In the genomic region with DNA sequence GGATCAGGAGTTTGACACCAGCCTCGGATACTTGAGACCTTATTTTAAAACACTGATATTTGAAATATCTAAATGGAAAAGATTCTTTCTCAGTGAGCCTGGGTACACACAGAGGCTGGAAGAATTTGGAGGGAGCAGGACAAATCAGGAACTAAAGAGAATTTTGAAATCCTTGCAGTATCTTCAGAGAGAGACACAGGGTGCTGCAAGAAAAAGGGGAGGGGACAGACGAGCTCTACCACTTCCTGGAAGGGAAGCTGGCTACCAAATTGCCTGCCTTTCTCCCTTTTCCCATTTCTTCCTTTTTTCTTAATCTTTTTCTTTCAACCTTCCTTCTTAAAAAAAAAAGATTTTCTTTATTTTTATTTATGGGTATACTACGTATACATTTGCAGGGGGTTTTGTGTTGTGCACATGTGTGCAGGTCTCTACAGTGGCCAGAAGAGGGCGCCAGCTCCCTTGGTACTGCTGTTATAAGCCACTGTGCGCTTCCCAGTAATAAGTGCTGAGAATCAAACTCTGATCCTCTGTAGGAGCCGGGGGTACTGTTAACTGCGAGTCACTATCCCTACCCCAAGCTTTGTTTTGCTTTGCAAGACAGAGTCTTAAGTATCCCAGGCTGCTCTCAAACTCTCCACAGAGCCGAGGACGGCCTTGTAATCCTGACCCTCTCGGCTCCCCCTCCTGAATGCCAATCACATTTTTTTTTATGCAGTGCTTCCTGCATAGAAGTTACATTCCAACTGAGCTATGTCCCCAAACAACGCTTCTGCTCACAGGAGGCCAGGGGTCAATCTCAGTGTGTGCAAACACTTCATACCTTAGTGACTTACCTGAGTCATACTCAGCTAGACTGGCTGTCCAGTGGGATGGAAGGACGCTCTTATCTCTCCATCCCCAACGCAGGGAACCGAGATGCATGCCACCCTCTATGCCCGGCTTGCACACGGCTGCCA, we compare ENCODE assay signal across 15 mouse cellular contexts. TPM values are rescaled to one million over a fixed set of nuclear protein-coding genes. Genes with fewer than 3 reads are reported as not detected.
DNase-seq lines count a peak whose midpoint lies in the region; ATAC-seq and TF ChIP-seq lines count a peak whose summit lies in the region.
"Had no signal": no experiment of that assay in that cellular context is flagged by ENCODE, and none has a peak within 500 bp of the region (broad histone marks: within the 10 kb centered on the region; RNA-seq: fewer than 3 reads in every experiment).

No protein-coding gene starts in this region.

- no peak for TF ChIP-seq POLR2A in kidney, adult 2 months (IDR thresholded peaks at IDR 0.05; ENCODE audit: low read depth, low read length)

- H3K4me2 ChIP-seq in midbrain, postnatal 0 days (ENCODE audit: low read depth, low read length, poor library complexity, severe bottlenecking) = no peak overlapping the region
- H3K4me2 ChIP-seq in midbrain, embryonic 13.5 days (replicated peaks) = no peak overlapping the region
- H3K4me2 ChIP-seq: embryonic facial prominence, embryonic 13.5 days; forebrain, embryonic 13.5 days; intestine, embryonic 15.5 days; limb, embryonic 13.5 days had no signal

- no peak for ATAC-seq in midbrain, postnatal 0 days (ENCODE audit: low FRiP score)
- ATAC-seq in midbrain, embryonic 13.5 days = no peak
- ATAC-seq in megakaryocyte progenitor cell, adult 5-6 weeks (replicated peaks; ENCODE audit: poor library complexity) = peak; percentile 51; the same call in 1 of the 2 replicates
- ATAC-seq: CD4-positive, CD25-positive, alpha-beta regulatory T cell, adult 4 months; forebrain, embryonic 13.5 days; intestine, embryonic 15.5 days had no signal

- DNase-seq in kidney, adult 2 months = no peak
- no peak for DNase-seq in kidney, adult 18-20 months
- DNase-seq in midbrain, postnatal 0 days (ENCODE audit: low spot score) = no peak
- DNase-seq in NIH3T3 (ENCODE audit: low read depth) = peak; percentile 31
- no peak for DNase-seq in heart, adult 18-20 months
- no peak for DNase-seq in kidney, adult 11 months
- DNase-seq: cerebellum, postnatal 25 days; heart, postnatal 36 days had no signal

- no peaks in the 10 kb centered on the region for H3K27me3 ChIP-seq in kidney, adult 2 months (replicated peaks; ENCODE audit: control insufficient read depth, insufficient read depth, low read length)
- H3K27me3 ChIP-seq in midbrain, postnatal 0 days (ENCODE audit: insufficient read depth, low read length) = no peaks in the 10 kb centered on the region
- H3K27me3 ChIP-seq in midbrain, embryonic 13.5 days = no peaks in the 10 kb centered on the region
- H3K27me3 ChIP-seq: embryonic facial prominence, embryonic 13.5 days; forebrain, embryonic 13.5 days; intestine, embryonic 15.5 days; limb, embryonic 13.5 days had no signal

- peak; percentile 44 for TF ChIP-seq CTCF in kidney, adult 2 months (conservative IDR thresholded peaks at IDR 0.05; ENCODE audit: insufficient read depth, insufficient read length, low read depth, low read length)
- peak; percentile 28; the same call in 1 of the 2 replicates for TF ChIP-seq CTCF in midbrain, postnatal 0 days (IDR thresholded peaks at IDR 0.05)

- no peaks in the 10 kb centered on the region for H3K9me3 ChIP-seq in midbrain, postnatal 0 days (ENCODE audit: low read length)
- H3K9me3 ChIP-seq in midbrain, embryonic 13.5 days = no peaks in the 10 kb centered on the region
- H3K9me3 ChIP-seq: embryonic facial prominence, embryonic 13.5 days; forebrain, embryonic 13.5 days; intestine, embryonic 15.5 days; limb, embryonic 13.5 days had no signal

- 86% methylated on average over 16 of the region's 16 CpGs for WGBS in kidney, adult 2 months
- WGBS in midbrain, postnatal 0 days = 91% methylated on average over 16 of the region's 16 CpGs
- WGBS in midbrain, embryonic 13.5 days = 91% methylated on average over 16 of the region's 16 CpGs

- no peaks in the 10 kb centered on the region for H3K36me3 ChIP-seq in kidney, adult 2 months (ENCODE audit: control insufficient read depth, insufficient read depth, low read length)
- H3K36me3 ChIP-seq in midbrain, postnatal 0 days (ENCODE audit: insufficient read depth, low read length) = 0 out of 2 replicates have a peak, but pooled peaks cover 5% of the 10 kb centered on the region
- no peaks in the 10 kb centered on the region for H3K36me3 ChIP-seq in midbrain, embryonic 13.5 days
- H3K36me3 ChIP-seq: embryonic facial prominence, embryonic 13.5 days; intestine, embryonic 15.5 days; limb, embryonic 13.5 days had no signal

- peaks cover 24% of the 10 kb centered on the region; the same call in 1 of the 2 replicates for H3K4me1 ChIP-seq in kidney, adult 2 months (ENCODE audit: control insufficient read depth, insufficient read depth, low read length)
- H3K4me1 ChIP-seq in midbrain, postnatal 0 days (ENCODE audit: insufficient read depth, low read length) = no peaks in the 10 kb centered on the region
- peaks cover 22% of the 10 kb centered on the region for H3K4me1 ChIP-seq in midbrain, embryonic 13.5 days (replicated peaks)

- no peak overlapping the region for H3K9ac ChIP-seq in midbrain, postnatal 0 days (replicated peaks; ENCODE audit: low read length, poor library complexity, severe bottlenecking)
- no peak overlapping the region for H3K9ac ChIP-seq in midbrain, embryonic 13.5 days (replicated peaks)
- H3K9ac ChIP-seq: embryonic facial prominence, embryonic 13.5 days; forebrain, embryonic 13.5 days; intestine, embryonic 15.5 days; limb, embryonic 13.5 days had no signal

- no peak overlapping the region for H3K27ac ChIP-seq in kidney, adult 2 months (ENCODE audit: insufficient read depth, low read depth, low read length)
- H3K27ac ChIP-seq in midbrain, postnatal 0 days (ENCODE audit: low read depth, low read length) = no peak overlapping the region
- no peak overlapping the region for H3K27ac ChIP-seq in midbrain, embryonic 13.5 days
- H3K27ac ChIP-seq: embryonic facial prominence, embryonic 13.5 days; forebrain, embryonic 13.5 days; intestine, embryonic 15.5 days; limb, embryonic 13.5 days had no signal

- no peak overlapping the region for H3K4me3 ChIP-seq in kidney, adult 2 months (ENCODE audit: insufficient read depth, low read depth, low read length)
- no peak overlapping the region for H3K4me3 ChIP-seq in midbrain, postnatal 0 days (ENCODE audit: low read depth, low read length)
- no peak overlapping the region for H3K4me3 ChIP-seq in midbrain, embryonic 13.5 days (replicated peaks)
- H3K4me3 ChIP-seq: embryonic facial prominence, embryonic 13.5 days; forebrain, embryonic 13.5 days; intestine, embryonic 15.5 days; limb, embryonic 13.5 days had no signal

RNA-seq across cellular contexts. Expression of a gene that starts 42.1 kb away (rescaled TPM):
- polyA plus RNA-seq in kidney, adult 2 months (2012; rRNA removed) = 23.6 and 25.8 TPM in 2 replicates
- 98.6 and 135 TPM in 2 replicates for total RNA-seq in midbrain, postnatal 0 days (2014; rRNA removed)
- 76.1 and 76.3 TPM in 2 replicates for polyA plus RNA-seq in midbrain, postnatal 0 days (2015; fragmentation: Nextera tagmentation; extraction: Ambion mirVana)
- polyA plus RNA-seq in midbrain, embryonic 13.5 days (2015; fragmentation: Nextera tagmentation; extraction: Ambion mirVana) = 12.6 and 13.4 TPM in 2 replicates
- total RNA-seq in megakaryocyte progenitor cell, adult 5-6 weeks (2015) = 1.1 and 2.7 TPM in 2 replicates
- total RNA-seq in megakaryocyte progenitor cell, adult 5-6 weeks (2017) = 1.7 and 2.3 TPM in 2 replicates
- total RNA-seq in heart, adult 18-20 months (2021) = 1 to 10 TPM; 2.8 to 5.7 TPM

Comparison
In these comparisons a context has a peak if more than half of its experiments do, and no peak if none do; other contexts are left out.
1. RNA of a gene that starts 42.1 kb away (total RNA-seq): 98.6 to 135 TPM in midbrain, postnatal 0 days; 2.8 to 5.7 TPM in heart, adult 18-20 months and 1.1 to 2.7 TPM in megakaryocyte progenitor cell, adult 5-6 weeks; every median in the first group is over 10 times any median in the second.